Mouse (Mus musculus): ENCODE results near the gene Pex6. TPM values are rescaled to one million over a fixed set of nuclear protein-coding genes. Genes with fewer than 3 reads are reported as not detected.

Pex6 gene
- polyA plus RNA-seq, 1 experiment from 2014 or later, result 36.9 TPM

GRCm38 (mm10) chr17:46725731-46726645, 14.7 kb downstream of the Pex6 start:
- Histone ChIP-seq H3K9me3 (no peaks in the 10 kb centered on the region), H3K4me2 (replicated peaks) (no peak overlapping the region), H3K36me3 (peaks cover 27% of the 10 kb centered on the region), H3K9ac (no peak overlapping the region), H3K4me3 (no peak overlapping the region), H3K27me3 (replicated peaks) (peaks cover 9% of the 10 kb centered on the region), H3K4me1 (peaks cover 4% of the 10 kb centered on the region; the same call in 1 of the 2 replicates), H3K27ac (no peak overlapping the region)
- ATAC-seq (ENCODE audit: low FRiP score, low read depth), result no peak
- WGBS, result 92% methylated on average over 26 of the region's 26 CpGs

GRCm38 (mm10) chr17:46727271-46727670, 16.0 kb downstream of the Pex6 start:
- Histone ChIP-seq H3K27me3 (replicated peaks) (peaks cover 9% of the 10 kb centered on the region), H3K36me3 (peaks cover 16% of the 10 kb centered on the region), H3K27ac (no peak overlapping the region), H3K9ac (no peak overlapping the region), H3K4me1 (peaks cover 4% of the 10 kb centered on the region; the same call in 1 of the 2 replicates), H3K4me2 (replicated peaks) (no peak overlapping the region), H3K4me3 (no peak overlapping the region), H3K9me3 (no peaks in the 10 kb centered on the region)
- 90% methylated on average over 11 of the region's 11 CpGs for WGBS
- ATAC-seq (ENCODE audit: low FRiP score, low read depth), result no peak

GRCm38 (mm10) chr17:46728021-46728420, 16.8 kb downstream of the Pex6 start:
- no peak overlapping the region for H3K9ac ChIP-seq
- H3K27ac ChIP-seq, result no peak overlapping the region
- ATAC-seq (ENCODE audit: low FRiP score, low read depth), result no peak
- H3K4me1 ChIP-seq, result peaks cover 4% of the 10 kb centered on the region; the same call in 1 of the 2 replicates
- peaks cover 15% of the 10 kb centered on the region for H3K36me3 ChIP-seq
- H3K9me3 ChIP-seq, result no peaks in the 10 kb centered on the region
- peaks cover 9% of the 10 kb centered on the region for H3K27me3 ChIP-seq (replicated peaks)
- 44% methylated on average over 6 of the region's 6 CpGs for WGBS
- H3K4me3 ChIP-seq, result no peak overlapping the region
- H3K4me2 ChIP-seq (replicated peaks), result no peak overlapping the region

- H3K27me3 ChIP-seq (replicated peaks), result peaks cover 9% of the 10 kb centered on the region
- peaks cover 4% of the 10 kb centered on the region; the same call in 1 of the 2 replicates for H3K4me1 ChIP-seq
- ATAC-seq (ENCODE audit: low FRiP score, low read depth), result no peak
- WGBS, result 51% methylated on average over 11 of the region's 11 CpGs
- H3K4me2 ChIP-seq (replicated peaks), result peak overlapping the region; percentile 20; the same call in 1 of the 2 replicates
- no peak overlapping the region for H3K4me3 ChIP-seq
- H3K36me3 ChIP-seq, result peaks cover 11% of the 10 kb centered on the region
- H3K9me3 ChIP-seq, result no peaks in the 10 kb centered on the region
- no peak overlapping the region for H3K9ac ChIP-seq
- H3K27ac ChIP-seq, result no peak overlapping the region
Observed at GRCm38 (mm10) chr17:46728496-46728895, 17.2 kb downstream of the Pex6 start.

GRCm38 (mm10) chr17:46728904-46729318, 17.6 kb downstream of the Pex6 start, which contains the start of gene Gnmt:
Gene Gnmt, minus strand, starts transcription at chr17:46729168.
- H3K27ac ChIP-seq, result no peak within 1 kb of the TSS
- H3K4me3 ChIP-seq, result no peak within 1 kb of the TSS
- H3K9ac ChIP-seq, result no peak within 1 kb of the TSS
- H3K36me3 ChIP-seq, result peaks cover 7% of the 10 kb centered on the region
- H3K4me2 ChIP-seq (replicated peaks), result peak within 1 kb of the TSS; percentile 20
- 19% methylated on average over 24 of the region's 24 CpGs for WGBS
- H3K27me3 ChIP-seq (replicated peaks), result peaks cover 9% of the 10 kb centered on the region
- peaks cover 4% of the 10 kb centered on the region; the same call in 1 of the 2 replicates for H3K4me1 ChIP-seq
- no peaks in the 10 kb centered on the region for H3K9me3 ChIP-seq
- ATAC-seq (ENCODE audit: low FRiP score, low read depth), result no peak

GRCm38 (mm10) chr17:46734055-46734454, 22.8 kb downstream of the Pex6 start:
- Histone ChIP-seq H3K9me3 (no peaks in the 10 kb centered on the region), H3K4me2 (replicated peaks) (no peak overlapping the region), H3K4me3 (no peak overlapping the region), H3K36me3 (peaks cover 28% of the 10 kb centered on the region), H3K9ac (no peak overlapping the region), H3K27me3 (replicated peaks) (peaks cover 3% of the 10 kb centered on the region), H3K27ac (no peak overlapping the region), H3K4me1 (0 out of 2 replicates have a peak, but pooled peaks cover under 1% of the 10 kb centered on the region)
- WGBS, result 96% methylated on average over 3 of the region's 3 CpGs
- no peak for ATAC-seq (ENCODE audit: low FRiP score, low read depth)

GRCm38 (mm10) chr17:46735287-46735686, 24.0 kb downstream of the Pex6 start:
- ATAC-seq (ENCODE audit: low FRiP score, low read depth), result no peak
- Histone ChIP-seq H3K27ac (no peak overlapping the region), H3K4me2 (replicated peaks) (no peak overlapping the region), H3K4me3 (no peak overlapping the region), H3K27me3 (replicated peaks) (no peaks in the 10 kb centered on the region), H3K9me3 (no peaks in the 10 kb centered on the region), H3K4me1 (no peaks in the 10 kb centered on the region), H3K9ac (no peak overlapping the region), H3K36me3 (peaks cover 28% of the 10 kb centered on the region)
- 91% methylated on average over 7 of the region's 7 CpGs for WGBS

GRCm38 (mm10) chr17:46736160-46736559, 24.9 kb downstream of the Pex6 start:
- no peak overlapping the region for H3K27ac ChIP-seq
- ATAC-seq (ENCODE audit: low FRiP score, low read depth), result no peak
- no peak overlapping the region for H3K9ac ChIP-seq
- H3K9me3 ChIP-seq, result no peaks in the 10 kb centered on the region
- H3K27me3 ChIP-seq (replicated peaks), result no peaks in the 10 kb centered on the region
- H3K36me3 ChIP-seq, result peaks cover 28% of the 10 kb centered on the region
- 65% methylated on average over 10 of the region's 10 CpGs for WGBS
- no peak overlapping the region for H3K4me2 ChIP-seq (replicated peaks)
- no peaks in the 10 kb centered on the region for H3K4me1 ChIP-seq
- no peak overlapping the region for H3K4me3 ChIP-seq

GRCm38 (mm10) chr17:46741305-46741704, 30.0 kb downstream of the Pex6 start:
- H3K36me3 ChIP-seq, result peaks cover 41% of the 10 kb centered on the region
- no peak overlapping the region for H3K4me3 ChIP-seq
- no peak overlapping the region for H3K4me2 ChIP-seq (replicated peaks)
- 93% methylated on average over 6 of the region's 6 CpGs for whole genome bisulfite sequencing
- no peak for ATAC-seq (ENCODE audit: low FRiP score, low read depth)
- no peak overlapping the region for H3K9ac ChIP-seq
- H3K27me3 ChIP-seq (replicated peaks), result no peaks in the 10 kb centered on the region
- no peaks in the 10 kb centered on the region for H3K9me3 ChIP-seq
- no peak overlapping the region for H3K27ac ChIP-seq
- no peaks in the 10 kb centered on the region for H3K4me1 ChIP-seq

- Histone ChIP-seq H3K27ac (no peak overlapping the region), H3K9me3 (no peaks in the 10 kb centered on the region), H3K36me3 (peaks cover 40% of the 10 kb centered on the region), H3K27me3 (replicated peaks) (no peaks in the 10 kb centered on the region), H3K4me2 (replicated peaks) (no peak overlapping the region), H3K9ac (no peak overlapping the region), H3K4me3 (no peak overlapping the region), H3K4me1 (no peaks in the 10 kb centered on the region)
- ATAC-seq (ENCODE audit: low FRiP score, low read depth), result no peak
- whole genome bisulfite sequencing, result 94% methylated on average over 9 of the region's 9 CpGs
Observed at GRCm38 (mm10) chr17:46742986-46743385, 31.7 kb downstream of the Pex6 start.

GRCm38 (mm10) chr17:46745506-46745905, 34.2 kb downstream of the Pex6 start:
- H3K27me3 ChIP-seq (replicated peaks), result no peaks in the 10 kb centered on the region
- no peak for ATAC-seq (ENCODE audit: low FRiP score, low read depth)
- no peak overlapping the region for H3K4me2 ChIP-seq (replicated peaks)
- peaks cover 3% of the 10 kb centered on the region; the same call in 1 of the 2 replicates for H3K4me1 ChIP-seq
- 90% methylated on average over 2 of the region's 2 CpGs for WGBS
- H3K27ac ChIP-seq, result no peak overlapping the region
- H3K4me3 ChIP-seq, result no peak overlapping the region
- no peak overlapping the region for H3K9ac ChIP-seq
- no peaks in the 10 kb centered on the region for H3K9me3 ChIP-seq
- H3K36me3 ChIP-seq, result peaks cover 40% of the 10 kb centered on the region

- ATAC-seq (ENCODE audit: low FRiP score, low read depth), result no peak
- Histone ChIP-seq H3K27me3 (replicated peaks) (no peaks in the 10 kb centered on the region), H3K4me1 (peaks cover 12% of the 10 kb centered on the region), H3K36me3 (peaks cover 33% of the 10 kb centered on the region), H3K4me2 (replicated peaks) (no peak overlapping the region), H3K9me3 (no peaks in the 10 kb centered on the region), H3K9ac (no peak overlapping the region), H3K27ac (no peak overlapping the region), H3K4me3 (no peak overlapping the region)
- WGBS, result 87% methylated on average over 8 of the region's 8 CpGs
Observed at GRCm38 (mm10) chr17:46747234-46747633, 36.0 kb downstream of the Pex6 start.
